Mouse (Mus musculus): ENCODE results near the gene Catsper4. TPM values are rescaled to one million over a fixed set of nuclear protein-coding genes. Genes with fewer than 3 reads are reported as not detected.
"Not testable (repeated sequence)": the region's sequence is repeated elsewhere in the genome, so short reads cannot be mapped to it uniquely, and the experiment has no call there.

Gene Catsper4
- polyA plus RNA-seq (2012; rRNA removed): 0.08 TPM in 1 of 2 replicates, not detected in the other

GRCm38 (mm10) chr4:134227194-134227593 lies at the start of gene Catsper4:
Gene Catsper4 (minus strand): TSS chr4:134227383.
- H3K4me3 ChIP-seq (ENCODE audit: insufficient read depth, low read length): no peak within 1 kb of the TSS
- no peaks in the 10 kb centered on the region for H3K4me1 ChIP-seq (ENCODE audit: control insufficient read depth, insufficient read depth, low read length)
- TF ChIP-seq POLR2A (IDR thresholded peaks at IDR 0.05; ENCODE audit: extremely low read depth, insufficient read depth, low read length) (no peak), CTCF (IDR thresholded peaks at IDR 0.05; ENCODE audit: extremely low read depth, insufficient read depth, low read length) (peak; percentile 21; the same call in 1 of the 2 replicates)
- no peak within 1 kb of the TSS for H3K27ac ChIP-seq (ENCODE audit: insufficient read depth, low read length)

GRCm38 (mm10) chr4:134273417-134274345 lies 46.5 kb upstream of the Catsper4 start:
- Histone ChIP-seq H3K27ac (ENCODE audit: insufficient read depth, low read length) (no peak overlapping the region), H3K4me3 (ENCODE audit: insufficient read depth, low read length) (no peak overlapping the region), H3K4me1 (ENCODE audit: control insufficient read depth, insufficient read depth, low read length) (no peaks in the 10 kb centered on the region)
- TF ChIP-seq CTCF (IDR thresholded peaks at IDR 0.05; ENCODE audit: extremely low read depth, insufficient read depth, low read length): no peak
- no peak for TF ChIP-seq POLR2A (IDR thresholded peaks at IDR 0.05; ENCODE audit: extremely low read depth, insufficient read depth, low read length)

GRCm38 (mm10) chr4:134272731-134273416 lies 45.7 kb upstream of the Catsper4 start:
- Histone ChIP-seq H3K4me3 (ENCODE audit: insufficient read depth, low read length) (no peak overlapping the region), H3K4me1 (ENCODE audit: control insufficient read depth, insufficient read depth, low read length) (no peaks in the 10 kb centered on the region), H3K27ac (ENCODE audit: insufficient read depth, low read length) (no peak overlapping the region)
- TF ChIP-seq CTCF (IDR thresholded peaks at IDR 0.05; ENCODE audit: extremely low read depth, insufficient read depth, low read length): no peak
- TF ChIP-seq POLR2A (IDR thresholded peaks at IDR 0.05; ENCODE audit: extremely low read depth, insufficient read depth, low read length): no peak

- H3K4me3 ChIP-seq (ENCODE audit: insufficient read depth, low read length): no peak overlapping the region
- H3K4me1 ChIP-seq (ENCODE audit: control insufficient read depth, insufficient read depth, low read length): no peaks in the 10 kb centered on the region
- no peak overlapping the region for H3K27ac ChIP-seq (ENCODE audit: insufficient read depth, low read length)
- TF ChIP-seq POLR2A (IDR thresholded peaks at IDR 0.05; ENCODE audit: extremely low read depth, insufficient read depth, low read length): no peak
- no peak for TF ChIP-seq CTCF (IDR thresholded peaks at IDR 0.05; ENCODE audit: extremely low read depth, insufficient read depth, low read length)
These were observed 44.8 kb upstream of the Catsper4 start for GRCm38 (mm10) chr4:134271979-134272378.

GRCm38 (mm10) chr4:134269622-134270021 lies 42.4 kb upstream of the Catsper4 start:
- not testable (repeated sequence) for H3K4me1 ChIP-seq (ENCODE audit: control insufficient read depth, insufficient read depth, low read length); H3K4me3 ChIP-seq (ENCODE audit: insufficient read depth, low read length); H3K27ac ChIP-seq (ENCODE audit: insufficient read depth, low read length)

GRCm38 (mm10) chr4:134268102-134268655 lies 41.0 kb upstream of the Catsper4 start:
- TF ChIP-seq CTCF (IDR thresholded peaks at IDR 0.05; ENCODE audit: extremely low read depth, insufficient read depth, low read length): no peak
- TF ChIP-seq POLR2A (IDR thresholded peaks at IDR 0.05; ENCODE audit: extremely low read depth, insufficient read depth, low read length): no peak
- no peak overlapping the region for H3K4me3 ChIP-seq (ENCODE audit: insufficient read depth, low read length)
- H3K27ac ChIP-seq (ENCODE audit: insufficient read depth, low read length): no peak overlapping the region
- no peaks in the 10 kb centered on the region for H3K4me1 ChIP-seq (ENCODE audit: control insufficient read depth, insufficient read depth, low read length)

GRCm38 (mm10) chr4:134265860-134266585 lies 38.8 kb upstream of the Catsper4 start:
- TF ChIP-seq CTCF (IDR thresholded peaks at IDR 0.05; ENCODE audit: extremely low read depth, insufficient read depth, low read length): no peak
- no peak for TF ChIP-seq POLR2A (IDR thresholded peaks at IDR 0.05; ENCODE audit: extremely low read depth, insufficient read depth, low read length)

GRCm38 (mm10) chr4:134263191-134263590 lies 36.0 kb upstream of the Catsper4 start:
- H3K27ac ChIP-seq (ENCODE audit: insufficient read depth, low read length): no peak overlapping the region
- TF ChIP-seq POLR2A (IDR thresholded peaks at IDR 0.05; ENCODE audit: extremely low read depth, insufficient read depth, low read length) (no peak), CTCF (IDR thresholded peaks at IDR 0.05; ENCODE audit: extremely low read depth, insufficient read depth, low read length) (peak; percentile 62)
- H3K4me1 ChIP-seq (ENCODE audit: control insufficient read depth, insufficient read depth, low read length): no peaks in the 10 kb centered on the region
- no peak overlapping the region for H3K4me3 ChIP-seq (ENCODE audit: insufficient read depth, low read length)

More at GRCm38 (mm10) chr4:134265860-134266585, 38.8 kb upstream of the Catsper4 start:
- H3K27ac ChIP-seq (ENCODE audit: insufficient read depth, low read length): no peak overlapping the region
- no peaks in the 10 kb centered on the region for H3K4me1 ChIP-seq (ENCODE audit: control insufficient read depth, insufficient read depth, low read length)
- H3K4me3 ChIP-seq (ENCODE audit: insufficient read depth, low read length): no peak overlapping the region

- H3K4me1 ChIP-seq (ENCODE audit: control insufficient read depth, insufficient read depth, low read length): no peaks in the 10 kb centered on the region
- TF ChIP-seq CTCF (IDR thresholded peaks at IDR 0.05; ENCODE audit: extremely low read depth, insufficient read depth, low read length) (no peak), POLR2A (IDR thresholded peaks at IDR 0.05; ENCODE audit: extremely low read depth, insufficient read depth, low read length) (no peak)
- no peak overlapping the region for H3K27ac ChIP-seq (ENCODE audit: insufficient read depth, low read length)
- H3K4me3 ChIP-seq (ENCODE audit: insufficient read depth, low read length): no peak overlapping the region
These were observed 31.2 kb upstream of the Catsper4 start for GRCm38 (mm10) chr4:134258354-134258753.

Data from cortical plate, adult 2 months (tissue).